Mouse (Mus musculus): ENCODE measurements around the gene Pnisr. TPM values are rescaled to one million over a fixed set of nuclear protein-coding genes. Genes with fewer than 3 reads are reported as not detected.

Pnisr gene
- polyA plus RNA-seq (2012; rRNA removed), result 57.3 and 59.5 TPM in 2 replicates

DNA sequence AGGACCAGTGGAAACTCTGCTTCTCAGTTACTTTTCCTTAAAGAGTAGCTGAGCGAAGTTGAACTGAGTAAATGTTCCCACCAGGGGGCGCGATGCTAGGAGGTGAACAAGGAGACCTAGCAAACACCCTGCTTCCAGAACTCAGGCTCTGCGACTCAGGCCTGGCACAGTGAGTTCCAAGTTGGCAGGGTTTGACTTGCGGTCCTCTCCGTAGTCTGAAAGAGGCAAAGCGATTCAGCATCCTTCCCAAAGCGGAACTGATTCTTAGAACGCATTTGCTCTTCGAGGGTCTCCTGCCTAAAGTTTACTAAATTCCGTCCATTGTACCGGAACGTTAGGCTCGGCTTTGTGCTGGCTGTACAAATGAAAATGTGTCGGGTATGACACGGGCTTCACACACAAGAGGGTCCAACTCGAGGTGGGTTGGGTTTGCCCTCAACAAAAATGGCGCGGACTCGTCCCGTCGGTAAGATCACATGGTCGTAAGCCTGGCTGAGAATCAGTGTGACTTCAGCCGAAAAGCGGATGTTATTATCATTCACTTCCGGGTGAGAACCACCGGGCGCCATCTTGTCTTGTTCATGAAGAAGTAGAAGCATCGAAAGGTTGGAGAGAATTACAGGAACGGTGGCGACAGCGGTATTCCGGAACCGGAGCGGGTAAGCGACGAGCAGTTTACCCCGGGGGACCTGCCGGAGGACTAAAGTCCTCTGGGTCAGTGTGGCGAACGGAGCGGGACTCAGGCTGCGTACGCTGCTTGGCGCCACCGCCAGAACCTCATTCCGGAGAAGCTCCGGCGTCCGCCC lies at the start of gene Pnisr:
Gene Pnisr, plus strand, starts transcription at position 103 of the 806 bp plus-strand sequence.

DNA sequence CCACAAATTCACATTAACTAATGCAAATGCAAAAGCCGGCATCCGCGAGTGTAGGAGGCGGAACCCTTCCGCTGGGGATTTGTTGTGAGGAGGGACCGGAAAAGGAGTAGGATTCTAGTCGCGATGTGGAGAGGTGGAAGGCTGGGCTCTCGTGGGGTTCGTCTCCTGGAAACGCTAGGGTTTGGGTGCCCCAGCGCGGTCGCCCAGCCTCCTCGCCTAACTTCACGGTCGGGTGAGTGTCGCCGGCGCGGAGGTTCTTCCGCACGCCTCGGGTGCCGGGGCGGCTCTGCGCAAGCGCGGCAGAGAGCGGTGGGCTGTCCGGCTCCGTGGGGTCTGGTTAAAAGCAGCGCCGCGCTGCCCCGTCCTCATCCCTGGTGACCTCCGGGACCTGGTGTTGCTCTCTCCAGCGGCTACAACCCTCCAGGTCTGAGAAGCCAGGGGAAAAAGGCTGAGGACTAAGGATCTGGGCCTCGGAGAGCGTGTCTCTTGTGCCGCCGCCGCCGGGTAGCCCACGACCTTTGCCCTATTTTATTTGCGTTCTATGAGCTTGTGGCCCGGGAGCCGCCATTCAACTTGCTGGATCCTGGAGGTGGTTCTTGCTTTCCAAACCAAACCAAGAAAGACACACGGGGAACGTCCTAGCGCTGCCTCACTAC lies 32.3 kb downstream of the Pnisr start, which contains the start of gene Coq3:
Gene Coq3, plus strand, starts transcription at position 109 of the 656 bp plus-strand sequence.

Other genes with a start within 250 kb of the Pnisr start
- not detected in 2 replicates for gene Prdm13, start 161.6 kb upstream of the Pnisr start, polyA plus RNA-seq (2012; rRNA removed)
- gene Ccnc, start 119.9 kb upstream of the Pnisr start, polyA plus RNA-seq (2012; rRNA removed), result 7.2 and 8.1 TPM in 2 replicates
- 10.2 and 13.1 TPM in 2 replicates for gene Usp45, start 80.4 kb upstream of the Pnisr start, polyA plus RNA-seq (2012; rRNA removed)
- gene Tstd3, start 80.4 kb upstream of the Pnisr start, polyA plus RNA-seq (2012; rRNA removed), result 8.5 and 9.2 TPM in 2 replicates
- 4.3 and 4.6 TPM in 2 replicates for gene Coq3, start 32.1 kb downstream of the Pnisr start, polyA plus RNA-seq (2012; rRNA removed)
- gene Faxc, start 83.7 kb downstream of the Pnisr start, polyA plus RNA-seq (2012; rRNA removed), result 0.05 and 0.10 TPM in 2 replicates